Mouse (Mus musculus): ENCODE data around the gene Irx4.

Irx4 gene

GRCm38 (mm10) chr13:73260354-73261035, at the start of gene Irx4:
Irx4 (plus strand) TSS chr13:73260479.
- ATAC-seq (ENCODE audit: insufficient number of reproducible peaks, low FRiP score, low TSS enrichment) = no peak

- no peak for ATAC-seq (ENCODE audit: insufficient number of reproducible peaks, low FRiP score, low TSS enrichment)
Observed at GRCm38 (mm10) chr13:73214301-73214700, 46.0 kb upstream of the Irx4 start.

GRCm38 (mm10) chr13:73236461-73236860, 23.8 kb upstream of the Irx4 start:
- ATAC-seq (ENCODE audit: insufficient number of reproducible peaks, low FRiP score, low TSS enrichment) = no peak

- ATAC-seq (ENCODE audit: insufficient number of reproducible peaks, low FRiP score, low TSS enrichment) = peak; percentile 5; the same call in 1 of the 2 replicates
Observed at GRCm38 (mm10) chr13:73239191-73239746, 21.0 kb upstream of the Irx4 start.

GRCm38 (mm10) chr13:73242556-73242955, 17.7 kb upstream of the Irx4 start:
- no peak for ATAC-seq (ENCODE audit: insufficient number of reproducible peaks, low FRiP score, low TSS enrichment)

- ATAC-seq (ENCODE audit: insufficient number of reproducible peaks, low FRiP score, low TSS enrichment) = no peak
Observed at GRCm38 (mm10) chr13:73246961-73247360, 13.3 kb upstream of the Irx4 start.

GRCm38 (mm10) chr13:73251222-73251621, 9.1 kb upstream of the Irx4 start:
- no peak for ATAC-seq (ENCODE audit: insufficient number of reproducible peaks, low FRiP score, low TSS enrichment)

- ATAC-seq (ENCODE audit: insufficient number of reproducible peaks, low FRiP score, low TSS enrichment) = no peak
Observed at GRCm38 (mm10) chr13:73252022-73252421, 8.3 kb upstream of the Irx4 start.

GRCm38 (mm10) chr13:73258415-73258814, 1.9 kb upstream of the Irx4 start:
- ATAC-seq (ENCODE audit: insufficient number of reproducible peaks, low FRiP score, low TSS enrichment) = no peak

GRCm38 (mm10) chr13:73259577-73260353, 514 bp upstream of the Irx4 start:
- no peak for ATAC-seq (ENCODE audit: insufficient number of reproducible peaks, low FRiP score, low TSS enrichment)

- ATAC-seq (ENCODE audit: insufficient number of reproducible peaks, low FRiP score, low TSS enrichment) = no peak
Observed at GRCm38 (mm10) chr13:73261036-73261730, 904 bp downstream of the Irx4 start.

- no peak for ATAC-seq (ENCODE audit: insufficient number of reproducible peaks, low FRiP score, low TSS enrichment)
Observed at GRCm38 (mm10) chr13:73261881-73262280, 1.6 kb downstream of the Irx4 start.

- ATAC-seq (ENCODE audit: insufficient number of reproducible peaks, low FRiP score, low TSS enrichment) = no peak
Observed at GRCm38 (mm10) chr13:73262336-73263127, 2.3 kb downstream of the Irx4 start.

- no peak for ATAC-seq (ENCODE audit: insufficient number of reproducible peaks, low FRiP score, low TSS enrichment)
Observed at GRCm38 (mm10) chr13:73263128-73263971, 3.1 kb downstream of the Irx4 start.

- ATAC-seq (ENCODE audit: insufficient number of reproducible peaks, low FRiP score, low TSS enrichment) = no peak
Observed at GRCm38 (mm10) chr13:73264166-73264735, 4.0 kb downstream of the Irx4 start.

- ATAC-seq (ENCODE audit: insufficient number of reproducible peaks, low FRiP score, low TSS enrichment) = no peak
Observed at GRCm38 (mm10) chr13:73264831-73265230, 4.6 kb downstream of the Irx4 start.

- no peak for ATAC-seq (ENCODE audit: insufficient number of reproducible peaks, low FRiP score, low TSS enrichment)
Observed at GRCm38 (mm10) chr13:73265442-73265841, 5.2 kb downstream of the Irx4 start.

GRCm38 (mm10) chr13:73267551-73267950, 7.3 kb downstream of the Irx4 start:
- ATAC-seq (ENCODE audit: insufficient number of reproducible peaks, low FRiP score, low TSS enrichment) = no peak

- no peak for ATAC-seq (ENCODE audit: insufficient number of reproducible peaks, low FRiP score, low TSS enrichment)
Observed at GRCm38 (mm10) chr13:73268702-73269101, 8.4 kb downstream of the Irx4 start.

Data from cerebellum, adult (tissue).